Mouse (Mus musculus): ENCODE results near the gene Inka1.

DNA sequence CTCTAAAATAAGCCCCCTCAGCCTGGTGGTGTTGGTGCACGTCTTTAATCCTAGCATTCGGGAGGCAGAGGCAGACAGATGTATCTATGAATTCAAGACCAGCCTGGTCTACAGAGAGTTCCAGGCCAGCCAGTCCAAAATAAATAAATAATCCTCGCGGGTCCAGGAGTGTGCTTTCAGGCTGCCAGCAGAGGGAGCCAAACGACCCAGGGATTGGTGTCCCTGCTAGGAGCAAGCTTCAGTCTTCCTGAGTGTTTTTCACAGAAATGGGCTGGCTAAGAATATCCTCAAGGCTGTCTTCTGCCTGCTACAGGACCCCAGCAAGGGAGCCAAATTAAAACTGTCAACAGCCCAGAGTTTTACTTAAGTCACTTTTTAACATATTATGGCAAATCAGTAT lies 22.0 kb downstream of the Inka1 start:
- TF ChIP-seq CTCF (conservative IDR thresholded peaks at IDR 0.05 in 1 of 2, IDR thresholded peaks at IDR 0.05 in 1 of 2; ENCODE audit: low read depth in 2 of 2, low read length in 2 of 2), result peak; percentile 77 to 98
- TF ChIP-seq USF1 (IDR thresholded peaks at IDR 0.05; ENCODE audit: low read depth, low read length), result no peak
- TF ChIP-seq MAFK (IDR thresholded peaks at IDR 0.05; ENCODE audit: insufficient replicate concordance, low read length), result no peak
- TF ChIP-seq RAD21 (IDR thresholded peaks at IDR 0.05; ENCODE audit: low read depth, low read length), result peak; percentile 95
- no peak for TF ChIP-seq POLR2A (IDR thresholded peaks at IDR 0.05; ENCODE audit: low read depth, low read length)
- no peak for TF ChIP-seq HCFC1 (IDR thresholded peaks at IDR 0.05; ENCODE audit: low read depth, low read length)
- TF ChIP-seq TCF12 (IDR thresholded peaks at IDR 0.05; ENCODE audit: low read depth, low read length), result peak; percentile 46; the same call in 1 of the 2 replicates
- TF ChIP-seq TBP (conservative IDR thresholded peaks at IDR 0.05; ENCODE audit: low read depth, low read length), result no peak
- TF ChIP-seq KAT2A (IDR thresholded peaks at IDR 0.05; ENCODE audit: insufficient replicate concordance, low read length), result no peak
- no peak for TF ChIP-seq ZNF384 (IDR thresholded peaks at IDR 0.05; ENCODE audit: low read depth, low read length)
- no peak for TF ChIP-seq POLR2AphosphoS2 (IDR thresholded peaks at IDR 0.05; ENCODE audit: low read depth, low read length)
- TF ChIP-seq CHD2 (IDR thresholded peaks at IDR 0.05; ENCODE audit: low read length), result no peak
- TF ChIP-seq EP300 (IDR thresholded peaks at IDR 0.05; ENCODE audit: low read length), result no peak

All from CH12.LX (cell line).